Mouse (Mus musculus): ENCODE data around the gene Abcd3. TPM values are rescaled to one million over a fixed set of nuclear protein-coding genes. Genes with fewer than 3 reads are reported as not detected.
A peak's percentile ranks its signal among the peaks of the same experiment; 100 is the strongest.

Abcd3 gene
- polyA plus RNA-seq, 1 experiment from 2014 or later, result 118 TPM

- Histone ChIP-seq H3K36me3 (ENCODE audit: control insufficient read depth, insufficient read depth, low read length) (no peaks in the 10 kb centered on the region), H3K4me1 (replicated peaks; ENCODE audit: control insufficient read depth, insufficient read depth) (no peaks in the 10 kb centered on the region), H3K9ac (ENCODE audit: low read length) (peak within 1 kb of the TSS; percentile 66), H3K4me3 (ENCODE audit: low read depth, low read length) (peak within 1 kb of the TSS; percentile 62), H3K27me3 (ENCODE audit: control insufficient read depth, insufficient read depth, low read length) (no peaks in the 10 kb centered on the region), H3K9me3 (ENCODE audit: control insufficient read depth, low read length) (no peaks in the 10 kb centered on the region), H3K27ac (replicated peaks) (peak within 1 kb of the TSS; percentile 81), H3K4me2 (replicated peaks; ENCODE audit: low read depth) (peak within 1 kb of the TSS; percentile 91)
- TF ChIP-seq EP300 (optimal IDR thresholded peaks at IDR 0.05), result no peak
- TF ChIP-seq CTCF (IDR thresholded peaks at IDR 0.05; ENCODE audit: low read depth), result peak; percentile 87
- under 1% methylated on average over 51 of the region's 73 CpGs for WGBS
- ATAC-seq (ENCODE audit: low FRiP score, low TSS enrichment), result peak; percentile 83
- peak; percentile 89 for DNase-seq (ENCODE audit: low spot score)
These were observed 91.9 kb downstream of the Abcd3 start, which contains the start of gene F3 for GRCm38 (mm10) chr3:121722971-121723844. Gene F3 (plus strand): TSS chr3:121723537.

- Histone ChIP-seq H3K4me1 (replicated peaks; ENCODE audit: control insufficient read depth, insufficient read depth) (no peaks in the 10 kb centered on the region), H3K4me3 (ENCODE audit: low read depth, low read length) (no peak overlapping the region), H3K9ac (ENCODE audit: low read length) (no peak overlapping the region), H3K36me3 (ENCODE audit: control insufficient read depth, insufficient read depth, low read length) (no peaks in the 10 kb centered on the region), H3K9me3 (ENCODE audit: control insufficient read depth, low read length) (no peaks in the 10 kb centered on the region), H3K27me3 (ENCODE audit: control insufficient read depth, insufficient read depth, low read length) (no peaks in the 10 kb centered on the region), H3K4me2 (replicated peaks; ENCODE audit: low read depth) (no peak overlapping the region), H3K27ac (replicated peaks) (no peak overlapping the region)
- no peak for TF ChIP-seq CTCF (IDR thresholded peaks at IDR 0.05; ENCODE audit: low read depth)
- no peak for TF ChIP-seq EP300 (optimal IDR thresholded peaks at IDR 0.05)
- 77% methylated on average over 7 of the region's 7 CpGs for WGBS
- ATAC-seq (ENCODE audit: low FRiP score, low TSS enrichment) (no peak), DNase-seq (ENCODE audit: low spot score) (no peak)
These were observed 93.4 kb downstream of the Abcd3 start for GRCm38 (mm10) chr3:121721691-121722070.

- Histone ChIP-seq H3K4me2 (replicated peaks; ENCODE audit: low read depth) (no peak overlapping the region), H3K4me1 (replicated peaks; ENCODE audit: control insufficient read depth, insufficient read depth) (no peaks in the 10 kb centered on the region), H3K27me3 (ENCODE audit: control insufficient read depth, insufficient read depth, low read length) (no peaks in the 10 kb centered on the region), H3K9me3 (ENCODE audit: control insufficient read depth, low read length) (no peaks in the 10 kb centered on the region), H3K27ac (replicated peaks) (no peak overlapping the region), H3K4me3 (ENCODE audit: low read depth, low read length) (no peak overlapping the region), H3K9ac (ENCODE audit: low read length) (no peak overlapping the region), H3K36me3 (ENCODE audit: control insufficient read depth, insufficient read depth, low read length) (no peaks in the 10 kb centered on the region)
- WGBS, result 39% methylated on average over 14 of the region's 14 CpGs
- peak; percentile 23 for DNase-seq (ENCODE audit: low spot score)
- no peak for TF ChIP-seq EP300 (optimal IDR thresholded peaks at IDR 0.05)
- no peak for TF ChIP-seq CTCF (IDR thresholded peaks at IDR 0.05; ENCODE audit: low read depth)
- ATAC-seq (ENCODE audit: low FRiP score, low TSS enrichment), result no peak
These were observed 94.1 kb downstream of the Abcd3 start for GRCm38 (mm10) chr3:121720801-121721690.

GRCm38 (mm10) chr3:121719701-121720100, 95.4 kb downstream of the Abcd3 start:
- Histone ChIP-seq H3K27ac (replicated peaks) (no peak overlapping the region), H3K4me2 (replicated peaks; ENCODE audit: low read depth) (no peak overlapping the region), H3K9ac (ENCODE audit: low read length) (no peak overlapping the region), H3K27me3 (ENCODE audit: control insufficient read depth, insufficient read depth, low read length) (no peaks in the 10 kb centered on the region), H3K36me3 (ENCODE audit: control insufficient read depth, insufficient read depth, low read length) (no peaks in the 10 kb centered on the region), H3K4me1 (replicated peaks; ENCODE audit: control insufficient read depth, insufficient read depth) (no peaks in the 10 kb centered on the region), H3K9me3 (ENCODE audit: control insufficient read depth, low read length) (no peaks in the 10 kb centered on the region), H3K4me3 (ENCODE audit: low read depth, low read length) (no peak overlapping the region)
- ATAC-seq (ENCODE audit: low FRiP score, low TSS enrichment), result no peak
- DNase-seq (ENCODE audit: low spot score), result no peak
- TF ChIP-seq EP300 (optimal IDR thresholded peaks at IDR 0.05) (no peak), CTCF (IDR thresholded peaks at IDR 0.05; ENCODE audit: low read depth) (no peak)
- WGBS, result 66% methylated on average over 3 of the region's 3 CpGs

- ATAC-seq (ENCODE audit: low FRiP score, low TSS enrichment) (no peak), DNase-seq (ENCODE audit: low spot score) (no peak)
- 74% methylated on average over 8 of the region's 8 CpGs for WGBS
- Histone ChIP-seq H3K36me3 (ENCODE audit: control insufficient read depth, insufficient read depth, low read length) (no peaks in the 10 kb centered on the region), H3K27ac (replicated peaks) (no peak overlapping the region), H3K9ac (ENCODE audit: low read length) (no peak overlapping the region), H3K4me2 (replicated peaks; ENCODE audit: low read depth) (no peak overlapping the region), H3K4me3 (ENCODE audit: low read depth, low read length) (no peak overlapping the region), H3K9me3 (ENCODE audit: control insufficient read depth, low read length) (no peaks in the 10 kb centered on the region), H3K4me1 (replicated peaks; ENCODE audit: control insufficient read depth, insufficient read depth) (no peaks in the 10 kb centered on the region), H3K27me3 (ENCODE audit: control insufficient read depth, insufficient read depth, low read length) (no peaks in the 10 kb centered on the region)
- no peak for TF ChIP-seq CTCF (IDR thresholded peaks at IDR 0.05; ENCODE audit: low read depth)
- TF ChIP-seq EP300 (optimal IDR thresholded peaks at IDR 0.05), result no peak
These were observed 96.4 kb downstream of the Abcd3 start for GRCm38 (mm10) chr3:121718679-121719078.

Measured in stomach, postnatal 0 days (tissue).